Mouse (Mus musculus) lung, postnatal 4 days (tissue): Measurements from ENCODE around the gene Wnk4.

Source experiments
- DNase-seq, 2 experiments: peaks; one replicate each; pipeline ENCODE4 v3.0.0; 2021

The Wnk4 gene

DNA sequence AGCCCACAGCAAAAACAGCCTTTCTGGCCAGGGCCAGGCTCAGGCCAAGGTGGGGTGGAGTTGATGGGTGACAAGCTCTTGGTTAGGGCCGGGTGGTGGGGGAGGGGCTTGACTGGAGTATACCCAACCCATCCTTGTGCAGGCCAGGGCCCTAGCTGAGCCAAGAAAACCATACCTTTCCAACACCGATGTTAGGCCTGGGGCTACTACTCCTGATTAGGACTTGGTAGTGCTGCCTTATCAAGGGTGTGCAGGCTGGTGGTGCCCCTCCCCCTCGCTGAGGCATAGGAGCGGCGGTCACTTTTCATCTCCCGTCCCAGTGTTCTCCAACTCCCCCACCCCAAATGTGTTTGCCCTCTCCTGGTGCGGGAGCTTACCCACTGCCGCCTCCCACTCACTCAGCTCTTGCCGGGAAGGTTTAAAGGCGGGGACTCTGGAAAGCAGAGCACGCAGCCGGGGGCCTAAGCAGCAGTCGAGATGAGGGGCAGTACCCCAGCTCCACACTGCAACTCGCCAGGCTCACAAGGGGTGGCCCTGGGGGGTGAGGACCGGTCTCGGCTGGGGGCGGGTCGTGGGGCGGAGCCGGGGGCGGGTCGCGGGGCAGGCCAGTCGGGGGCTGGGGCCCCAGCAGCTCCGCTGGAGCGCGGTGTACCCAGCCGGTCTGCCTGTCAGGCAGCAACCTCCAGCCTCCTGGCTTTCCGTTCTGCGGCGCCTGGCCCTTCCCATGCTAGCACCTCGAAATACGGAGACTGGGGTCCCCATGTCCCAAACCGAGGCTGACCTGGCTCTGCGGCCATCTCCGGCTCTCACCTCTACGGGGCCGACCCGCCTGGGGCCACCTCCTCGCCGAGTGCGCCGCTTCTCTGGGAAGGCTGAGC, at the start of gene Wnk4:
Gene Wnk4 (plus strand): TSS at position 620 of the 878 bp plus-strand sequence.
- DNase-seq, result peak; percentile 71 to 80

DNA sequence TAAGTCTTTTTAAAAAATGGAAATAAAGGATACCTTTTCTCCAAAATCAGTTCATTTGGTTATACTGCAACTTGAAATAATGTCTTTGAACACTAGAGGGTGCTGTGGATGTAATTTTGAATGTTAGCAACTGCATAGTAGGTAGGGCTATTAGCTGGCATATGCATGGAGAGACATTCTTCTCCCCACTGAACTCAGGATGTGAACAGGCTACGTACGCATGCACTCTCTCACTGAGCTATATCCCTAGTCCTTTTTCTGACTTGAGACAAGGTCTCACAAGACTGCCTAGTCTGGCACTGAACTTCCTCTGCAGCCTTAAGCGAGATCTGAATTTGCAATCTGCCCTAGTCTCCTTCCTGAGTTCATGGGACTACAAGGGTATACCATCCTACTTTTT, 48.4 kb upstream of the Wnk4 start:
- peak in 1 of 2 experiments; percentile 29 for DNase-seq

DNA sequence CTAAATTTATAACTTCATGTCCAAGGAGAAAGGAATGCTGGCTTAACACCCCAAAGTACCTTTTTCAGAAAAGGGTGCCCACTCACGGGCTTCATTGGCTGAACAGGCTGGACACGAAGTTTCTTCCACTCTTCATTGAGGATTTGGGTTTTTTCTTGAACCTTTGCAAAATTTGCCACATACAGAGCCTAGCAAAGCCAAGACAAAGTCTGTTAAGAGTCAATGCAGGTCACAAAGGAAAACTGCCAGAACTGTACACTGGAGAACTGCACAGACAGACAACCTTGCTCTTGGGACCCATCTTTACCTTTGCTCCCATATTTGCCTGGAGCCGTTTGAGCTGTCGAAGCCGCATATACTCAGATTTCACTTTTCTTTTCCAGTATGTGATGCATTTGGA, 43.4 kb upstream of the Wnk4 start:
- no peak for DNase-seq

DNA sequence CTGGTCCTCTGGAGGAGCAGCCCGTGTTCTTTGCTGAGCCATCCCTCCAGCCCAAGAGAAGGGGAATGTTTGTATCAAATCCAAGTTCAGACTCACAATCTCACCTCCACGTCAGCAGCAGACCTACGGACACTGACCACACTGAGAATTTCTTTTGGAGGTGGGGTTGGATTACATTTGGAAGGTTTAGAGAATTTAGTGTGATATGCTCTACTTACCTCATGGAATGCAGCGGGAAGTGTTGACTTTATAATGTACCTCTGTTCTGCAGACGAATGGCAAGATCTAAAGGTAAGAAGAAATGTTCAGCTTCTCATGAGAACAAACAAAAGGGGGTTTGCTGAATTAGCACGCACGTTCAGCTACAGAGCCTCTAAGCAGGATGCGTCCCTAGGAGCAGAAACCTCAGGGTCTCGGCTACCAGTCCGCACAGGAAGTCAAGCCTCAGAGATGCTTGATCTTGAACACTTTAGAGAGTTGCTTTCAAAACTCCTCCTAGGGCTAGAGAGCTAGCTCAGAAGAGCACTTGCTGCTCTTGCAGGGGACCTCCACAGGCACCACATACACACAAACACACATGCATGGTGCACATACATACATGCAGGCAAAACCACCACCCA, 41.8 kb upstream of the Wnk4 start:
- DNase-seq, result no peak

DNA sequence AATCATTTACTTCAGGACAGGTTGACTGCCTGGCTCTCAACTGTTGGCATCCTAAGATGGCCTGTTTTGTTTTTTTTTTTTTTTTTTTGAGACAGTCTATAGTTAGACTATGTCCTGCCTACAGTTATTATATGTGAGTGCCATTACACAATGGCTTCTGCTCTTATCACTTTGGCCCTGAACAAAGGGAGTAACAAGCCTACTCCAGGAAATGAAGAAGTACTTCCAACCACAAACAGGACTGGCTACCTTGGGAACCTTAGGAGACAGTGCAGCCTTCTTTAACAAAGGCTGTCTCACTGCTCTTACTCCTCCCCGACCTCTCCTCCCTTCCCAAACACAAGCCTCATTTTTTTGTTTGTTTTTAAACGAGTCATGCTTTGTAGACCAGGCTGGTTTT, 39.5 kb upstream of the Wnk4 start:
- DNase-seq, result no peak

DNA sequence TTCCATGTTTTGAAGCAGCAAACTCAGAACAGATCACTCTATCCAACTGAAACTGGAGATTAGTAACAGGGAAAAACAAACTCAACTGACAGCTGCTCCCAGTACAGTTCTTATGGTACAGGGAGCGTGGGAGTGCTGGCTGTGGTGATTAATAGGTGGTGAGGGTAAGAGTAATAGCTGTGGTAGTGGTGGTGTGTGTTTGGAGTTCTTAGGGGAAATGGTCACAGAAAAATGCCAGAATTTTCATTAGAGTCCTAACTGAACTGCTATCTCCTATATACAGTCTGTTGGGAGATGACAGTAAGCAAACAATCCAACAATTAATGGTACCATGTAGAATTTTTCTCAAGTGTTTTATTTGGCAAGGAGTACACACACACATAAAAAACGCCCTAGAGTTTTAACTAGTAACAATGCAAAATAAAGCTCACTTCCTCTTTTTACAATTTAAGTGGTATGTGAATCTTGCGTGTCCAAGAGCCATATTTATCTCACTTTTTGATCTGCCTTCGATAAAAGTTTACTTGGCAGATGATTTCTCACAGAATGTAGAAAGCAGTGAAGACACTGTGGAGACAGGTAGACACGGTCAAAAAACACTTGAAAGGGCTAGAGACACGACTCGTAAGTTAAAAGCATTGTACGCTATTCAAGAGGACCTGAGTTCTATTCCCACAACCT, 38.9 kb upstream of the Wnk4 start:
- no peak for DNase-seq

DNA sequence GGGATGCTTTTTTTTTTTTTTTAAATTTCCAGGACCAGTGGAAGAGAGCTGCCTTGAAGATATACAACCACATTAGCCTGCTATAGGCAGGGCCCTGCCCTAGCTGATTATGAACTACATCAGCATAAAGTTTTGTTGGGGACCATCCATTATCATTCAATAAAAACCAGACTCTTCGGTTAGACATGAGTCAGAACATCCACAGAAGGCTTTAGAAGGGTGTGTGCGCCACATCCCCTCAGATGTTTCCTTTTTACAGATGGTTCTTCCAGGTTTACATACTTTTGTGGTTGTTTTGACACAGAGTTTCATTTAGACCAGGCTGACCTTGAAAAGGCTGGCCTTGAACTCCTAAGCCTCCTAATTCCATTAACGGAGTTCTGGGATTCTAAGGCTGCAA, 36.0 kb upstream of the Wnk4 start:
- no peak for DNase-seq

DNA sequence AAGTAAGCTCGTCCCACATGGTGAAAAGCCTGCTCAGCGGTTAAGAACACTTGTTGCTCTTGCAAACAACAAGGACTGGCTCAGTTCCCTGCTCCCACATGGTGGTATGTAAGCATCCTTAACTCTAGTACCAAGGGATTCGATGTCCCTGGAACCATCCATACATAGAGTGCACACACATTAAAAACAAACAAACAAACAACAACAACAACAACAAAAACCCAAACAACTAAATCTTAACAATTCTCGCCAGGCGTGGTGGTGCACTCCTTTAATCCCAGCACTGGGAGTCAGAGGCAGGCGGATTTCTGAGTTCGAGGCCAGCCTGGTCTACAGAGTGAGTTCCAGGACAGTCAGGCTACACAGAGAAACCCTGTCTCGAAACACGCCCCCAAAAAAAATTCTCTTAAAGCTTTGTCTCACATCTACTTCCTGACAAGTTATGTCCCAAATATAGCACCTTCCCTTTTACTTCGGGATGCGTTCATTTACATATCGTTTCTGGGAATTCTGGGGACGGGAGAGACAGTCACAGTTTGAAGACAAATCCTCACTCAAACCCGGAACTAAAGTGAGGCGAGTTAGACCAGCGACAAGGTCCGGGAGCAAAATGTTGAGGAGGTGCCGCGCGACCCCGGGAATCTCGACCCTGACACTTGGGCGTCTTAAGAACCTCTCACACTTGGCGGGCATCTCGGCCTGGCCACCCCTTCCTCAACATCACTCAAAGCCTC, 34.9 kb upstream of the Wnk4 start:
- DNase-seq, result no peak

DNA sequence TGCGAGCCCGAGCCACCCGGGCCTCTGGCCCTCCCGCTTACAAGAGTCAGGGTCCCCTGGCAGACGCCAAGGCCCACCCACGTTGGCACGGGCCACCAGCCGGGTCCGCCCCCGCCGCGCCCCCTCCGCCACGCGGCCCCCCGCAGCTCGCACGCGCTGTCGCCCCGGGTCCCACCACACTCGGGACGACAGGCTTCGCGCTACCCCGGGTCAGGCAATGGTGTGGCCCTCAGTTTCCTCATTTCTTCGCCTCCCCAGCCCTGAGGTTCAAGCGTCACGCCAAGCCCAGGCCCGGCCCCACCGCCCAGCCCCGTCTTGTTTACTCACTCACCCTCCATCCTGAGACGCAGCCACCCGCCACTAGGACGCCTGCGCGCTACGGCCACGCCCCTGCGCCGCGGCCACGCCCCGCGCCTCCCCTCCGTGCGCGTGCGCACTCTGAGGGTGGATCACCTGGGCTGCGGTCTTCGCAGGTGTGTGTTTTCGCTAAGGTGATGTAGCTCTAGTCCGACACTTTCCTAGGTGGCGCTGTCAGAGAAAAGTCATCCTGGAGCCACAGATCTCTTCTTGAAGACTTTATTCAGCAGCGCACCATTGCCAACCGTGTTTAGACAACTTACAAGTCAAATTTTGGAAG, 34.2 kb upstream of the Wnk4 start, which contains the start of gene Ezh1:
Gene Ezh1 (minus strand): TSS at position 399 of the 637 bp plus-strand sequence.
- DNase-seq, result peak; percentile 95

DNA sequence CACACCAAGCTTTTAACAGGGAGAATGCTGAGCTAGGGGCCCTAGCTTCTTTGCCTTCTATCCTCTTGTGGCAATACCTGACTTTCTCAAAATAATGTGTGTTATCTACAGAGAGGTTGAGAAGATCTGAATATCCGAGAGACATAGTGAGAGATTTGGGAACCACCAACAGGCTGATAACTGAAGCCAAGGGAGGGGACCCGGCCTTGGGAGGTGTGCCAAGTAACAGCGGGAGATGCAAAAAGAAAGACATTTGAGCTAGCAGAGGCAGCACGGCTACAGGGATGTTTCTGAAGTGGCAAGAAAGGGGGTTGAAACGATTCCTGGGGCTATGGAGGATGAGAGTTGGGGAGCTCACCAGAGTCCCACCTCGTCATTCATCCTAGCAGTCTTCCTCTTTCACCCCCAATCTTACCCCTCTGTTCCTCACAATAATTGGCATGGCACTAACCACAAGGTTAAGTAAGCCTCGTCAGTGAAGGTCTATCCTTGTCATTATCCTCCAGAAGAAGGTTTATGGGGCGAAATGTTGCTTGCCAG, 30.9 kb upstream of the Wnk4 start:
- peak in 1 of 2 experiments; percentile 53 for DNase-seq

DNA sequence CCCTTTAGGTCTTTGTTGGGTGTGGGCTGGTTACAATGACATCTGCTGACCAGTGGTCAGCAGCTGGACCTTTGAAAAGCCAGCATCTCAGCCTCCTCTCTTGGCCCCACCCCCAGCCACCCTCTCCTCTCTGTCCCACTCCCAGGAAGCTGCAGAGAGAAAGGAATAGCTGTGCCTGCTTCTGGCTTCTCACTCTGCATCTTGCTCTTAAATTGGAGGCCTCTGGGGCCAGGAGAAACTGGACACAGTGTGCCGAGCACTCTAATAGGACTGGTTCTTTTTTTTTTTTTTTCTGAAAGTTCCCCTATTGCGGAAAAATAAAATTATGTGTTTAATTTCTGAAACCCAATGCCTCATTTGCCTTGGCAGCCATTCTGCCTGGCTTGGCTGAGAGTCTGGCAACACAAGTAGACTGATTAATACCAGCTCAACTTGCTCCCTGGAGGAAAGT, 30.3 kb upstream of the Wnk4 start:
- peak in 1 of 2 experiments; percentile 76 for DNase-seq

DNA sequence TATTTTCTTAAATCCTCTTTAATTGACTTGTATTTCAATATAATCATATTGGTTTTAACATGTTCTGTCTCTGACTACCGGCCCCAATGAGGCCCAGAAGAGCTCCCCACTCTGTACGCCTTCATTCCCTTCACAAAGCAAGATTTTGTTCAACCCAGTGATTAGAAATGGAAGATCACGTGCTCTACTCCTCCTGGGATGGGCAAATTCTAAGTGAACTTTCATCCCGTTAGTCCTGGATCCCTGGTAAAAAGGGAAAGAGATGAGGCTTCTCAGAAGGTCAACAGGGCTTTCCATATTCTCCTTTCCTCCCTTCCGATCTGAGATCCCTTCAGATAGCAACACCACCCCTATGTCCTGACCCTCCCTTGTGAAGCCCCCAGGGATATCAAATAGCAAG, 29.8 kb upstream of the Wnk4 start:
- no peak for DNase-seq

DNA sequence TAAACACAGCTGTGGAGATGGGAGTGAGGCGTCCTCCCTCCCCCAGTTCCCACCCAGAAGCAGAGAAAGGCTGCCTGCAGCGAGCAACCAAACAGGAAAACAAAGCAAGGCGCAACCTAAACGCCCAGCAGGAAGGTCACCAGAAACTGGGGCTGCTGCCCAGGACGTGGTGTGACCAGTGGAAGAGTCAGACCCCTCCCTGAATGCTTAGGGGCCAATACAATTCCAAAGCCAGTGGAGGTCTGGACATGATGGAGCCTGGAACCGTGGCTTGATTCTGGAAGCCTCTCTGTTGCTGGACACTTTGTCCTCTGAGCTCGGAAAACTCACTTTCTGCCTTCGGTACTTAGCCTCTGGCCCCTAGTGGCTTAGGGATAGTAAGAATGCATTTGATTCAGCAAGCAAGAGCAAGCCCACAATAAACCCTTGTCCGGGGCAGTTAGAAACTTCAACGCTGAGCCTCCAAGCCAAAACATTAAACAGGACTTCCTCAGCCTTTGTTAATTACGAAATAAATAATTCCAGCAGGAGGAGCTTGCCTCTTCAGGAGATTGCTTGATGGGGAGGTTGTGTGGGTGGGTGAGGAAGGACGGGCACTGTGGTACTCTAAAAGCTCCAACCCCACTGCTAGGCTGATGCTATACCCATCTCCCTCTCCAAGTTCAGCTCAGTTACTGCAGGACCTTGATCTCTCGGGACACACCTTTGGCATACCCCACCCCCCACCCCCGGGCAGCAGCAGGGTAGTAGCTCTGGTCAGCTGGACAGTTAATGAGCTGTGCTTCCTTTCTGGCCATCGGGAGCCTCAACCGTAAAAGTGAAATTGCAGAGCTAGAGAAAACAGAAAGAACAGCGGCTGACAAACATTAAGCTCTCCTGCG, 29.1 kb upstream of the Wnk4 start:
- DNase-seq, result peak; percentile 77 to 91

DNA sequence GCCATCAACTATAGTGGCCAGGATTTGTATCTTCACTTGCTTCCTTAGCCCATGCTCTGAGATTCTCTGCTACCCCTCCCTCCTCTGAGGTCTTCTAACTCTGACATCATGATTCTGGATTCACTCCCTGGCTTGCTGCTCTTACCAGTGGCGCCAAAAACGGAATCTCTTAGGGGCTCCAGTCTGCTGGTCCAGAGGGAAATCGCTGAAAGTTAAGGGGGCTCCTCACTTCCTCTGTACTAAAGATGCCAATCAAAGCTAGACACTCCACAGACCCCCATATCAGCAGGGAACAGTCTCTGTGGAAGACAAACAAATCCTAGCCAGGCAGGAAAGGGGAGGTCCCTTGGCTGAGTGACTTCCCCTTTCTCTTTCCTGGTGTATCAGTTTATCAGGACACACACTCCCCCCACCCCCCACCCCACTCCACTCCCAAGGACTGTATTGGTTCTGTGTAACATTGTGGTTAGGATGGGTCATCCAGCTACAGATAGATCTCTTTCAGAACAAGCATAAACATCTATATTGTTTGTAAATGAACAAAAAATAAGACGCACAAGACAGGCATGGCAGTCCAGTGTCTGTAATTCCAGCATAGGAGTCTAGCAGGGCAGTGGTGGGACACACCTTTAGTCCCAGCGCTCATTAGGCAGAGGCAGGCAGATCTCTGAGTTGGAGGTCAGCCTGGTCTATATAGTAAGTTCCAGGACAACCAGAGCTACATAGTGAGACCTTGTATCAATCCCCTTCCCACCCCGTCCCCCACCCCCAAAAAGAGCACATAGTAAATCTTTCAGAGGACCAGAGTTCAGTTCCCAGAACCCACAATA, 28.1 kb upstream of the Wnk4 start:
- DNase-seq, result peak; percentile 66 to 77

DNA sequence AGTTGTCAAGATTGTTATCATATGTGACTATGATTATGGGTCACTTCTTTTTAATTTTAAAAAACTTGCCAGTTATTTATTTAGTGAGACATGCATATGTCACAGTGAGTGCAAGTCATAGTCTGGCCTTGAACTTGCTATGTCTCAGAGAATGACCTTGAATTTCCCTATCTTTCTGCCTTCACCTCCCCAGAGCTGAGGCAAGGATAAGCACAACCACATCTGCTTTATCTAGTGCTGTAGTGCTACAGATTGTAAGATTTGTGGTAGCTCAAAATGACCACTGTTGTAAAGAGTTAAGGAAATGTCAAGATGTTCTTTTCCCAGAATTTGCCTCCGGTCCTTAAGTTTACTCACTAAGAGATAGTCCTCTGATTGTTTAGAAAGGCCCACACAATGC, 27.1 kb upstream of the Wnk4 start:
- no peak for DNase-seq

DNA sequence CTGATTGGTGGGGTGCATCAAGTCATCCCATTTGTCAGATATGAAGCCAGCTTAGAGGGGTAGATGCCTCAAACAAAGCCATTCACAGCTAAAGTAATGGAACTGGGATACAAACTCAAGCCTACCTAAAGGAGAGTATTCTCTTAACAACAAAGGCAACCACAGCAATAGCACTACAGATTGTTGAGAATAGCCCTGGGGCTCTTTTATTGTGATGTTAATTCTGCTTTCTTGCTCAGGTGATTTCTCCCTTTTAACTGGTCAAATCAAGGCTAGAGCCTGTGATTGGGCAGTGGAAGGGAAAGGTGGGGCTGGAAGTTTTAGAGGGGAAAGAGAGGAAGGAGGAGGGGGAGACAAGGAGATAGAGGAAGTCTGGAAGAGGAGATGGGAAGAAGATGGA, 26.2 kb upstream of the Wnk4 start:
- no peak for DNase-seq

DNA sequence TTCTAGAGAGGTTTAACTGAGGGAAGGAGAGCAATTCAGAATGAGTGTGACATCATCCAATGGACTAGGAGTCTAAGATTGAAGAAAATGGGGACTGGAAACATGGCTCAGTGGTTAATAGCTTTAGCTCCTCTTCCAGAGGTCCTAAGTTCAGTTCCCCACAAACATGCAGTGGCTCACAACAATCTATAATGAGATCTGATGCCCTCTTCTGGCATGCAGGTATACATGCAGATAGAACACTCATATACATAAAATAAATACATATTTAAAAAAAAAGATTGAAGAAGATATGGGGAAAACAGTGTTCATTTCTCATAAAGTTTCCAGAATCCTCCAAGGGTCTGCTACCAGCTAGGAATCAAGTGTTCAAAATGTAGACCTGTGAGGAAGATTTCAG, 24.9 kb upstream of the Wnk4 start:
- no peak for DNase-seq

DNA sequence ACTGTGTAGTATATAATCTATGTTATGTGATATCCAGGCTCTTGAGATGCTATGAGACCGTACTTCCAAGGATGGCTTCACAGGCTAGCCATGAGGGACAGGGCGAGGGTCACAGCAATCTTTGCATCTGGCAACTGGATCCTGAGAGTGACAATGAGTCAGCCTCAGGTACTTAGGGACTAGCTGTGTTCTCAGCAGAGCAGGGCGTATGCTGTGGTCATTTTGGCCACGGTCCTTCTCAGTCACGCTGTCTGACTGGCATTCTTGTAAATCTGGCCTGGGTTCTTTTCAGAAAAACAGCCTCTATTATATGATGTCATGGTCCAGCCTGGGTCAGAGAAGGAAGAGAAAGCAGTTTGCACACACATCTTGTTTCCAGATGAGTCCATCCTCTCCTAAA, 23.6 kb upstream of the Wnk4 start:
- DNase-seq, result no peak

DNA sequence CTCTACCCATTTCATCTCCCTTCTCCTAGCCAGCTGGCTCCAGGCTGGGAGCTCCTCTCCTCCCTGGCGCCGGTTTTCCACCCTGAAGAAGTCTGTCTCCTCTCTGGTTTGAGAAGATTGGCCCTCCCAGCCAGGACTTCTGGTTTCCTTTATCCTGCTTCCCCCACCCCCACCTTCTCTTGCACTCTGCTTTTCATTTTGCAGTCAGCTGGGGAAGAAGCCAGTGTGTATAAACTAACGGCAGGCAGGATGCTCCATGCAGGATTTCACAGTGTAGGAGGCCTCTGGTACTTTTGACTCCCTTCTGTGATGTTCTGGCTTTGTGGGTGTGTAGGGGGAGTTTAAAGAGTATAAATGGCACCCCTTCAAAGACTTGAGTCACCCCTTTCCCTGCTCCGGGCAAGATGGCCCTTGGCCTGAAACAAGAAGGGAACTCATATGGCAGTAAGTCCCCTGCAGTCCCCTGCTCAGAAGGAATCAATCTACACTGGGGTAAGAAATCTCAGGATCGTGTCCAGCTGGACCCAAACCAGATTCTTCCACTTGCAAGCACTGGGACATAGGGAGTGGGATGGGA, 22.2 kb upstream of the Wnk4 start:
- DNase-seq, result peak in 1 of 2 experiments; percentile 57

DNA sequence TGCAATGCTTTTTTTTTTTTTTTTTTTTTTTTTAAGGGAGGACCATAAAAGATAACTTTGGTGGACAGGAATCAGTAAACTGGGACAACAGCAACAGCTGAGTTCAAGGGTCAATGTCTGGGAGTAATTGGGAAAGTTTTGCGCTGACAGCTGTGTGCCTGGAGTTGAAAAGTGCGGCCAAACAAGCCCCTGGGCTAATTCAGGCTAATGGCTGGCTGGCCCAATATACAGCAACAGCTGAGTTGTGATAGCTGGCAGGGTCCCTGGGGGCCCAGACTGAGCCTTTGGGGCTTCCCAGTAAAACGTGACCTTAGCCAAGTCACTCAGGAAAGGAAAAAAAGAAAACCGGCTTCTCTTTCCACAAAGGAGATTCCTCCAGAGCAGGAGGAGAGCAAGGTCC, 15.3 kb upstream of the Wnk4 start:
- peak in 1 of 2 experiments; percentile 61 for DNase-seq
